Mouse (Mus musculus): ENCODE data around the gene Dna2.

DNA sequence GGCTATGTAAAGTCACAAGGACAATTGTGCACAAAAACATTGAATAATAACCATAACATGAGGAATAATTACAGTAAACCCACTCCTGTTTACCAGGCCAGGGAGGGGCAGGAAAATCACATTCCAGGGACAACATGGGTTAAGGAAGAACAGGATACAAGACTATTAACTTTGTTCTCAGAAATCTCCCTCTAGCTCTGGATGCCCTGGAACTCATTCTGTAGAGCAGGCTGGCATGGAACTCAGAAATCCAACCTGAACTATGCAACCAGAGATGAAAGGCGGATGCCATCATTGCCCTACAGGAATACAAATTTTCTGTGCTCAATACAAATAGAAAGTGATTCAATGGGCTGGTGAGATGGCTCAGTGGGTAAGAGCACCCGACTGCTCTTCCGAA, 49.4 kb upstream of the Dna2 start:
- TF ChIP-seq CTCF (IDR thresholded peaks at IDR 0.05; ENCODE audit: control insufficient read depth, insufficient read depth, insufficient read length), result no peak
- TF ChIP-seq USF1 (IDR thresholded peaks at IDR 0.05; ENCODE audit: low read depth), result no peak
- TF ChIP-seq MYOD1 (IDR thresholded peaks at IDR 0.05; ENCODE audit: control insufficient read depth, insufficient read length, low read depth), result no peak

All from C2C12 (cell line).